Mouse (Mus musculus) urinary bladder, postnatal 10 days (tissue): Measurements from ENCODE around the gene Plscr3.

Source experiments
- DNase-seq: peaks from one replicate; pipeline ENCODE4 v3.0.0; 2022; ENCODE audit warnings: low spot score

The Plscr3 gene

DNA sequence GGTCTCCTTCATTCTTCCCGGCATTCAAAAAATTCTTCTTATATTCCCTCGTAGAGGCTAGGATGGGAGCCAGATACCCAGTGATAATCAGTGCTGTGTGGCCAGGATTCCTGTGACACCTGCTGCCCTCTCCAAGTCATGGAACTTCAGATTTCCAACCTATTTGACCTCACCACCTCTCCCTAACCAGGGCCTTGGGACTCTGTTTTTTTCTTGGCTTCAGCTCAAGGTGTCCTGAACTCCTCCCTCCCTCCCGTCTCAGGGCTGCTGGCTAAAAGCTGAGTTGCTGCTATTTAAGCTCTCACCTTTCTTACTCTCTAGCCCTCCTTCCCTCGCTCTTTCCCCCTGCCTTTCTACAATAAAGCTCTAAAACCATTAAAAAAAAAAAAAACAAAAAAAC, 53.7 kb downstream of the Plscr3 start:
- no peak for DNase-seq

DNA sequence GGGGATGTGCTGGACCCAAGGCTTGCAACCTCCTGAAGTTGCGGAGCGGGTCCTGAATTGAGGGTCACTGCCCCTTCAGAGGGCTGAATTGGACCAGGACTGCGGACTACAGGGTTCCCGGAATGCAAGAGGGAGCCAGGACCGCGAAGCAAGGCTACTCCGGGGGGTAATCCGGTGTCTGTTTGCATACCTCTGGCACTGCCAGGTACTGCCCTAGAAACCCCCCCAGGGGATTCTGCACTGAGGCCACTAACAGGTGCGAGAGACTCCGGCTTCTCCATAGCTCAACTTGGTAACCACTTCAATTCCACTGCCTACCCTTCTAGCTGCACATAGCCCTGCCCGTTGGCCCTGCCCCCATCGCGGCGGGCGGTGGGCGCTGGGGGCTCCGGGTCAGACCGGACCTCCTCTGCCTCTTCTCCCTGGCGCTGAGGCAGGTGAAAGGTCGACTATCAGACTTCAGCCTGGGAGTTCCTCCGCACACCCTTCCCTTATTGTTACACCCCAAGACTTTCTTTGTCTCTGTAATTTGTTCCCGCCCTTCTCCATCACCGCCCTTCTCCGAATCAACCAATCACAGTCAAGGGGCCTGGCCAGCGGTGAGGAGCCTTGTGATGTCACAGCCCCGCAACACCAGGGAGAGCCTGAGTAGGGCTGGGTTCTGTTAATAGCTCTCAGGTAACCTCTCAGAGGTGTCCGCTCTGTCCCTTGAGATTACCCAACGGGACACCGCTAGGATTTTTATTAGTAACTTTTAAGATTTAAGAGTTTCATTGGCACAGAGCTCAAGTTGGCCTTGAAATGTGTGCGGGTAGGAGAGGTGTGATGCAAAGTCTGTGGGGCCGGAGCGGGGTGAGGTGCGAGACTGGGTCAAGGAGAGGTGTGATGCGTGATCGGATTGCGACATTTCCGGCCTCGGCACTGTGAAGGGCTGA, 54.6 kb downstream of the Plscr3 start, which contains the start of the genes 2810408A11Rik and Neurl4:
Gene 2810408A11Rik (minus strand): TSS at position 517 of the 935 bp plus-strand sequence.
Gene Neurl4 (plus strand): TSS at position 602 of the 935 bp plus-strand sequence.
- no peak for DNase-seq

DNA sequence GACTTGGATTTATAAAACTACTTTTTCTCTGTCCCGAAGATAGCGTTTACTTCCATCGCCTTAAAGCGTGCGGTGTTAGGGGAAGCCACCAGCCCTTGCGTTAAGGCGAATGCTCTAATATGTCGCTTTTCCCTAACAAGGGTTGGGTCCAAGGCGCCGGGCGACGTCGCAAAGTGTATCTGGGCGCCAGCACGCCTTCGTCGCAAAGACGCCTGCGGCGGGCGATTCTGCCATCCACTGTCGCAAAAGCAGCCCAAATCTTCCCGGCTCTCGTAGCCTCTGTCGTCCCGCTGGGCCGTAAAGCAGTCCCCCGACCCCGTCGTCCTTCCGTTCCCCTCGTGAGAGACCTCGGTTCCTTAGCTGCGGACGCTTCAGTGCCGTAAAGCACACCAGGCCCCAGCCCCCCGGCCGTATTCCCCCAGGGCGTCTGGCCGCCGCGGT, 55.2 kb downstream of the Plscr3 start:
- DNase-seq: peak; percentile 84
